Mouse (Mus musculus) embryonic fibroblast, embryonic 13.5 days (primary cell): ENCODE data around the gene Mcpt8.
"Not testable (repeated sequence)": the region's sequence is repeated elsewhere in the genome, so short reads cannot be mapped to it uniquely, and the experiment has no call there.

Experiments
- CTCF ChIP-seq: IDR thresholded peaks from 2 replicates; pipeline ENCODE4 v1.5.1; 2011; ENCODE audit warnings: mild to moderate bottlenecking, control low read depth, low read length, moderate library complexity, borderline replicate concordance; ENCODE audit not compliant: insufficient read depth
- POLR2A ChIP-seq: IDR thresholded peaks from 2 replicates; pipeline ENCODE4 v1.6.1; 2011; ENCODE audit warnings: low read depth, mild to moderate bottlenecking, control low read depth, low read length, moderate library complexity

DNA sequence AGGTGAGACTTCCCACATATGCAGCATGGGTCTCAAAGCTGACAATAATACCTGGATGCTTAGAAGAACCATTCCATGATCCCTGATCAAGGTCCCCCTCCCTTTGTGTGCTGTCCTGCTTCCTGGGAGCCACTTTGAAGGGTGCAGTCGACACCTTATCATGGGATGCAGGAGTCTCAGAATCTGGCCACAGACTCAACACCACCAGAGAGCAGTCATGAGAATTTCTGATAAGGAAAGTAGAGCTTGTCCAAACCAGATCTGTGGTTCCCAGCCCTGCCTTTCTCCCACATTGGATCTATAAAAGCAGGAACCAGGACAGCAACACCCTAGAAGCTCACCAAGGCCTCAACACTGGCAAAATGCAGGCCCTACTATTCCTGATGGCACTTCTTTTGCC, 43.3 kb downstream of the Mcpt8 start, which contains the start of gene Mcpt2:
- TF ChIP-seq POLR2A, CTCF: not testable (repeated sequence)
